Mouse (Mus musculus): Measurements from ENCODE around the gene Apol9a.

- no peak for TF ChIP-seq CTCF (conservative IDR thresholded peaks at IDR 0.05; ENCODE audit: low read length)
- no peak for TF ChIP-seq NANOG (IDR thresholded peaks at IDR 0.05; ENCODE audit: borderline replicate concordance, low read length)
- no peak for TF ChIP-seq POU5F1 (IDR thresholded peaks at IDR 0.05; ENCODE audit: borderline replicate concordance, low read length)
Measured at GRCm38 (mm10) chr15:77356248-77356810, 54.6 kb downstream of the Apol9a start.
